Mouse (Mus musculus) retina, postnatal 1 day (tissue): ENCODE data around the gene Igf1r.

Source experiments
- DNase-seq: peaks from one replicate; pipeline ENCODE4 v3.0.0-alpha.2; 2012

Igf1r gene

DNA sequence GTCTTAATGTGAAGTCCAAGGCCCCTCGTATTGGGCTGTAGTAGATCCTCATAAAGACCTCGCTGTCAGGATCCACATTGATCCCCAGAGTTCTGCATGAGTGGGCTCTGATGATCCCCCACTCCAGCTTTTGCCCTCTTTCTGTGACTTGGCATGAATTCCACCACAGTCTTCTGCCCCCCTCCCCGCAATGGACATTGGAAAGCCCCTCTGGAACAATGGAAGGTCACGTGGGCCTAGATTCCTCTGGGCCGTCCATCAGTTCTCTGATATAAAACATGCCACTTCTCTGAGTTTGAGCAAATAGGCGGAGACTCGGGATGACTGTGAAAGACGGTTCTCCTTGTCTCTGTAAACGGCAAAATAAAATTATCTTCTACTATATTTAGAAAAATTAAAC is 8.1 kb downstream of the Igf1r start:
- DNase-seq = peak; percentile 60

DNA sequence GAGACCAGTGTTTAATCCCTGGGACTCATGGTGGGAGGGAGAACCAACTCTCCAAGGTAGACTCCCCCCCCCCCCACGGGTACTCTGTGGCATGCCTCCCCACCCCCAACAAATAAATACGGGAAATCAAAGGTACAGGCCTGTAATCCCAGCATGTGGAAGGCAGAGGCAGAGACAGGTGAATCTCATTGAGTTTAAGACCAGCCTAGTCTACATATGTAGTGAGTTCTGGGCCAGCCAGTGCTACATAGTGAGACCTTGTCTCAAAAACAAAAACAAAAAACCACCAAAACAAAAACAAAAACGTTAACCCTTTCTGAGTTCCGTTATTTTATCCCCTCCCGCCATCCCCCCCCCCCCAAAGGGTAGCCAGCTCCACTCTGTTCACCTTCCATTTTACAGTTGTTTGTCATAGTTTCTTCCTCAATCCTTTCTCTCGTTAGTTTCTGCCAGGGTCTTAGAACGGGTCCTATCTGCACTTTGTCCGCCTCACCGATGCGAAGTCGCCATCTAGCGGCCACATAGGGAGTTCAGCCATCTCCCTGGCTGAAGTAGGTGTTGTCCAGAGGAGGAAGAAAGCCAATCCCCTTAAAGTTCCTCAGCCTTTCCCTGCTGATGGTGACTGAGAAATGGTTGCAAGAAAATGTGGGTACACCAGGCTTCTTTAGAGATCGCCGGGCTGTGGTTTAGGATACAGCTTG is 9.1 kb downstream of the Igf1r start:
- peak; percentile 86 for DNase-seq

DNA sequence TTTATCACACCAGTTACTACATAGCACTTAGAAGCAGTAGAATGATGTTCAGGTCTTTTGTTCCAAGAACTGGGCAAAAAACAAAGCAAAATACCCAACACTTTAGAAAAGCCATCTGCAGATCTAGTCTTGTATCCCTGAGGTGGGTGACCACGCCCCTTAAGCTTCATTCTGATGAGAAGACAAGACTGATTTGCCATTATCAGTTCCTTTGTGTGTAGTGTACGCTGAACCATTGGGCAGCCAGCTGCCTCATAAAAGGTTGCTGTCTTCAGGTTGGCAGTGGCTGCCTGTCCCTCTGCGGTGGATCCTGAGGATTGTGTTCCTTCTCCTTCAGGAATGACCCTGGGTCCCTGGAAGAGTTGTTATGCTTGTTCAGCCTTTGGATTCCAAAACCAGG is 11.1 kb downstream of the Igf1r start:
- no peak for DNase-seq

DNA sequence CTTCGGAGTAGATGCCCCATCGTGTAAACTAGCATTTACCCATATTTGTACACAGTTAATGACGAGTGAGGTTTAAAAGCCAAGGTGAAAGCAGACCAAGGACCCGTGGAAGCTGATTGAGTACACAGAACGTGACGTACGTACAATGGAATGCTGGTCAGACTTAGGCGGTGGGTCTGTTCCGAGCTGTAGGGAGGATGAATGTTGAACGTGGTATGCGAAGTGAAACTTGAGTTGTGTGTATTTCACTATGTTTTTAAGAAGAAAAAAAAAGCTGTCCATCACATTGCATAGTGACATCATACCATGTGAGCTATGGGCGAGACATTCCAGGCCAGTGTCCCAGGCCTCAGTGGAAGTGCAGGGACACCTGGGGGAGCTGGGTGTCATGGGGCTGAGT is 15.8 kb downstream of the Igf1r start:
- DNase-seq = no peak

DNA sequence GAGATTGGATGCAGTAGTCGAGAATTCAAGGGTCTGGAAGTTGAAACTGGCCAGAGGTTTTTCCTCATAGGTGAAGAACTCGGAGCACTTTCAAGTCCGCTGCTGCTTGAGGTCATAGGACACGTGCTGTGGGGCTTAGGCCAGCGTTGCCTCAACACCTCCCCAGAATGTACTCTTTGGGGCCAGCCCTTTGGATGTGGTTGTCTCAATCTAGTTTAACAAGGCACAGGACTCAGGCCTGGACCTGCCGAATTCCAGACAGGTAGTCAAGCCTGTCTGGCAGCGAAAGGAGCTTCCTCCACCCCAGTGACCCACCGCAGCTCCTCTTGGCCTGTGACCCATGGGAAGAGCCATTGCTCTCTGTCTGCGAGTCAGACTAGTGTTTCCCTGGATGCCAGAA is 16.4 kb downstream of the Igf1r start:
- DNase-seq = no peak

DNA sequence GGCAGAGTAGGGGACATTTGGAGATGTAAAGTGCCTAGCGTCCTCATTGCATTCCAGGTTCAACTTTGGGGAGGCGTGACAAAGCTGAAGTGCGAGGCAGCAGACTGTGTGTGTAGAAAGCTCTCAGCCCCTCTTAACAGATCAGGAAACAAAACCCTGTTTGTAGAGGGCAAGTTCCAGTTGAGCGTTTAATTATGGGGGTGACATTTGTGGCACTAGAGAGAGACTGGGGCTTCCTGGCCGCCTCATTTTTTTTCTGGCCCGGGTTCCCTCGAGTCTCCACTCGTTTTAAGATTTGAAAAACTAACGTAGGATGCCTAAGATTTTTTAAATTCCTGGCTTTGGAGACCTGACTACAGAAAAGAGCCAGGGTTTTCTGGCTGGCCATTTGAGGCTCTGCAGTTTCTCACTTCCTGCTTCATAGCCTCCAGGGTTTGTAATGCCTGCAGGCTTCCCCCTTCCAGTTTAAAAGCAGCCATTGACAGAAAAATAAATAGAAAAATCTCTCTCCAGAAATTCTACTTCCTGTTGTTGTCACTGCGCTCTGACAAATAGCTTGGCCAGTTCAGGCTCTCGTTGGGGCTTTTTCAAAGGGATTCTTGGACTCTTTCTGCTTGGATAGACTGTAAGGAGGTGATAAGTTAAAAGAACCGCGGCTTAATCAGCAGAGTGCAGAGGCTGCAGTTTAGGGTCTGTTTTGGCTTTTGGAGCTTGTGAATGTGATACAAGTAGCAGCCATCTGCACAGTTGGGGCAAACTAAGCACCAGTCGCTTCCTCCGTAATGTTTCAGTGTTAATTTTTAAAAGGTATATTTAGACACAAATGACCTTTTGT is 20.8 kb downstream of the Igf1r start:
- no peak for DNase-seq

DNA sequence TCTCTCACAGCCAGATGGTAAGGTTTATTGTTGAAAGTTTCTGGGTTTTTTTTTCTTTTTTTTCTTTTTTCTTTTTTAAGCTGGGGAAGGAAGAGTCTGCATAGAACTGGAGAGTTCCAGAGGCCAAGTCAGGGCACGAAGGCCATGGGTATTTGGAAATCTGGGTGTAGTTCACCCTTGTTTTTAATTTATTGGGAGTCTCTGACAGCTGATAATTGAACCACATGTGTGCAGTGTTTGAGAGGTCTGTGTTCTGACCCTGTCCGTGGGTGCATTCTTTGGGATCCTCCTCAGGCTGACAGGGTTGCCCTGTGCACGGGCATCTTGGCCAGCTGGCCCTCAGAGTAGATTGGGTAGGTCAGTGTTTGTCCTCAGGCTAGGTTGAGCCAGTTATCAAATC is 29.3 kb downstream of the Igf1r start:
- DNase-seq = no peak

DNA sequence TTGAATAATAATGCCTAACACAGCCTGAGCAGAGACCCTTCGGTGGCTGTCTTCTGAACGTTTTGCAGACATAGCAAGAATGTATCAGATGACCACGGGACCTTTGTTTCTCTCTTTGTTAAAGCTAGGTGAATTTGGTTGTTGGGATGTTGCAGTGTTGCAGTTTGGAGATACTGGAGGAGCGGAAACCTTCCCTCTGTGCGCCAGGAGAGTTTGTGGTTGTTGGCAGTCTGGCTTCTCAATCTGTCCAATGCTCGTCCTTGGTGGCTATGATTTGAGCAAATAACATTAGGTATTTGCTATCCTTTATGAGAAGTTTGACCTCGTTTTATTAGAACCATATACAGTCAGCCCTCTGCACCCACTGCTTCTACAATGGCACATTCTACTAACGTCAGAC is 30.2 kb downstream of the Igf1r start:
- no peak for DNase-seq

DNA sequence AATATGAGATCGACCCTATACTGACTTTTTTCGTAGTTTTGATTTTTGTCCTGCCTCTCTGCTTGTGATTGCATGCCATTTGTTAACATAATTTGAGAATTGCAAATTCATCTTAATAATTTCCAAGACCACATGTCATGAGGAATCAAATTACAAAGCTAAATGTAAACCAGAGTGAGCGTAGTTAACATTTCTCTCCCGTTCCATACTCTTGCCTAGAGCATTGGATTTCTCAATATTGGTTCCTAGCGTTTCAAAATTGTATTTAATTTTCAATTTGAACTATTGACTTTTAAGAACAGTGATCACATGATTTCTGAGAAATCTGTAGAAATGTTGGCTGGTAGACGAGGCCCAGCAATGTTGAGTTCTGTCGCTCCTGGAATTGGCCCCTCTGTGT is 30.8 kb downstream of the Igf1r start:
- DNase-seq = no peak

DNA sequence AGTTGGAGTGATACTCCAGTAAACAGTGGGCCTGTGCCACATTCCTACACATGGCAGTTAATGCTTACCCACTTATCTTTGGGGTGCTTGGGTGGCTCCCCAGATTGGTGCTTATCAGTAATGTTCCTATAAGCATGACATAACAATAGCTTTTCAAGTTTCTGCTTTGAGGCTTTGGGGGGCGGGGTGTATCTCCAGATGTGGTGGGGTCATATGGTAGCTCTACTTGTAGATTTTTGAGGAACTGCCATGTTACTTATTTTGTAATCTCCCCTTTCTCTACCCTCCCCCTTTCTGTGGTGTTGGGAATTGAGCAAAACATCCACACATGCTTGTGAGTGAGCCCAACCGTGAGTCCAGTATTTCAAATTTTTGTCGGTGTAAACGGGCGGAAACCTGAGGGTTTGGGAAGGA is 32.4 kb downstream of the Igf1r start:
- DNase-seq = no peak

DNA sequence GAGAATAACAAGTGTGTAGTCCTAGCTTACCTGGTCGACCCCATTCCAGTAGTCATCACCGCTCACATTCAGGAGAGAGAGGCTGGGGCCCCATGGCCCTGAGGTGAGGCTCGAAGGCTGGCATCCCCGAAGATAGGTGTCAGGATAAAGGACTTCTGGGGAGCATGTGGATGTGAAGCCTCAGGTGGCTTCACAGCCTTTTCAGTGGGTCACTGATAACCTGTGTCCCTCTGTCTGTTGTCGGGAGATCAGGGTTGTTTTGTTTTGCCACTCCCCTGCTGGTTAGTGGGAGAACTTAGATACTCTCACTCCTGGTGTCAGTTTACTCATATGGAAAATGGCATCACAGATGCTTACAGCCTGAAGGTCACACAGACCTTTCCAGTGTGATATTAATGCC is 32.9 kb downstream of the Igf1r start:
- DNase-seq = no peak

DNA sequence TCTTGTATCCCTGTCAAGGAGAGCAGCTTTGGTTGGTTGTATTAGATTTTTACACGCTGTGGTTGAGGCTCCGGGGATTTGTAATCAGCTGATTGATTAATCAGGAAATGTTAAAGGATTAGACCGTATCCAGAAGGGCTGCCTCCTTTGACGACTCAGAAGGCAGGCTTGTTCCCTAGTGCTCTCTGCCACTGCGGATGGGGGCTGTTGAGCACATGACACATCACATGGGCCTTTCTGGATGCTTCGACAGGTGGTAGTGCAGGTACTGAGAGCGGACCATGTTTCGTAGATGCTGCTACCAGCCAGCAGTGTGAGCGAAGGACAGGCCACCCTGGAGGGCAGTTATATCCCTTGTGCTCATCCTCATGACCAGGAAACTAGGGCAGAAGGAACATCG is 33.6 kb downstream of the Igf1r start:
- DNase-seq = peak; percentile 32

DNA sequence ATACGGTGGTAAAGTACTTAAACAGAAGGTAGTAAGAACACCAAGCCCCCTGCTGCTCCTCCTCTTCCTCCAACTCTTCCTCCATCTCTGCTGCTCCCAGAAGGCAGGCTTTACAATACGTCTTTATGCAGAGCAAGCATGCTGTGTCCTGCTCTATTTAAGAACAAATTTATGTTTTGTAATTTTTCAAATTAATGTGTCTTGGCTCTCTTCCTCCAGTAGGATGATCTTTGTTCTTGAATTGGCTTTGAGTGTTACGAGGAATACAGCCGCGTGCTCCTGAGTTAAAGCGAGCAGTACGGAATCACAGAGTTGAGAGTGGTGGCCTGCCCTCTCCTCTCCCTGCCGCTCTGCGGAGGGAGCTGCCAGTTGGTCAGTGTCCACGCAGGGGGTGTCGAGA is 34.2 kb downstream of the Igf1r start:
- no peak for DNase-seq

DNA sequence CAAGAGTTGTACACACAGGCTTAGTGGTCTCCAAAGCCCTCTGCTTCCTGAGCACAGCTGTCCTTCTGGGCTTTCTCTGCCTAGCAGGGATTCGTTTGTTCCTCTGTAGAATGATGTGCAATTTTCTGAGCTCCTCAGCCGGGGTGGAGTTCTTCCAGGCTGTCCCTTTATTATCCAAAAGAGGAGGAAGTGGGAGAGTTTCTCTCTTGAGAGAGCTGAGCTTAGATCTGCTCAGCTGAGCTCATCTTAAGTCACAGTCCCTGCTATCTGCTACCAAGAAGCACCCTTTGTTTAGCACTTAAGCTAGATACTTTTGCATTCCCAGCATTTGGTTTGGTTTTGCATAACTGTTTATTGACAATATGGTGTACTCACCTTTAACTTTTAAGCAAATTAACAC is 36.7 kb downstream of the Igf1r start:
- DNase-seq = no peak

DNA sequence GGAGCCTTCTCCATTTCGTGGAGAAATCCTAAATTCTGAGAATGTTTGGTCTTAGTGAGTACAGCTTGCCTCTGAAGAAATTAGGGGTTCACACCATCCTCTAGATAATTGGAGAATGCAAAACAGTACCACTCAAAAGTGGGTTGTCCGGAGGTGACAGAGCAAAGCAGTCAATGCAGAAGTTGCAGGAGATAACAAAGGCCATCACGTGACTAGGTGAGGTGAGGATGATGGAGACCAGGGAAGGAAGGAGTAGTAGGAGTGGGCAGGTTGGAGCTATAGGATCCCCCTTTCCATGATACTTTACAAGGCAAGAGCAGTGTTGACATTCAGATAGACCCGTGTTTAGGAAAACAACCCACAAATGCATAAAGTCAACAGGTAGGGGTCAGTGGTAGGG is 41.0 kb downstream of the Igf1r start:
- DNase-seq = no peak

DNA sequence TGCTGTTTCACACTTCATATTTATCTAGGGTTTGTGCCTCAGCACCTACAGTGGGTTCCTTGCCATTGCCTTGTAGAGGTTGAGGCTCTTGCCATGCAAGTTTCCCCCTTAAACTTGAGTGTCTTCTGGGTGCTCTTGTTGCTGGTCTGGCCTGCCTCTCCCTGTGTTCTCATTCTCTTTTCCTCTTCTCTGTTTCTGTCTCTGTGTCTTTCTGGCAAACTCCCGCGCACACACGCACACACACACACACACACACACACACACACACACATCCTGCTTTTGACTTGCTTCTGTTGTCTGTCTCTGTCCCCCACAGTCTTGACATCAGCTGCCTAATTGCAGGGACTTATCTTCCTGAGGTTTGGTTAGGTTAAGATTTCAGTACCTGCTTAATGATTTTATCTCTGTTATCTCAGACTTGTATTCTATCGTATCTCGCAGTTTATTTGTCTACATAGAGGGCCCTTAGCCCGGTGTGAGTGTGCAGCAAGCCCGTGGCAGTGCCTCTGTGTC is 41.8 kb downstream of the Igf1r start:
- DNase-seq = no peak

DNA sequence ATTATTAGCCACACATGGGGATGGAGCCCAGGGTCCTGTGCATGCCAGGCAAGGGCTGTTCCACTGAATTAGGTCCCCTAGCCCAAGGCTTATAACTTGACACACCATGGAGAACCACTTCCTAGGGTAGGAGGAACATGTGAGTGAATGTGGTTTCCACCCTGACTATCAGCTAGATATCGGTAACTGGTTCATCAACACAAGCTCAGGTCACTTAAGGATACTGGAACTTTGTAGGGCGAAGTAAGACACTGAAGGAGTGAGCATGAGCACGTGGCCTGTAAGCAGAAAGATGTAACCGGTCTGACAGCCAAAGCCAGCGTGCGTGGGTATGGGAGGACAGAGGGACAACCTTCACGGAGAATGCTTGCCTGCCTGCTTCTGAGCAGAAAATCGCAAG is 42.6 kb downstream of the Igf1r start:
- DNase-seq = no peak

DNA sequence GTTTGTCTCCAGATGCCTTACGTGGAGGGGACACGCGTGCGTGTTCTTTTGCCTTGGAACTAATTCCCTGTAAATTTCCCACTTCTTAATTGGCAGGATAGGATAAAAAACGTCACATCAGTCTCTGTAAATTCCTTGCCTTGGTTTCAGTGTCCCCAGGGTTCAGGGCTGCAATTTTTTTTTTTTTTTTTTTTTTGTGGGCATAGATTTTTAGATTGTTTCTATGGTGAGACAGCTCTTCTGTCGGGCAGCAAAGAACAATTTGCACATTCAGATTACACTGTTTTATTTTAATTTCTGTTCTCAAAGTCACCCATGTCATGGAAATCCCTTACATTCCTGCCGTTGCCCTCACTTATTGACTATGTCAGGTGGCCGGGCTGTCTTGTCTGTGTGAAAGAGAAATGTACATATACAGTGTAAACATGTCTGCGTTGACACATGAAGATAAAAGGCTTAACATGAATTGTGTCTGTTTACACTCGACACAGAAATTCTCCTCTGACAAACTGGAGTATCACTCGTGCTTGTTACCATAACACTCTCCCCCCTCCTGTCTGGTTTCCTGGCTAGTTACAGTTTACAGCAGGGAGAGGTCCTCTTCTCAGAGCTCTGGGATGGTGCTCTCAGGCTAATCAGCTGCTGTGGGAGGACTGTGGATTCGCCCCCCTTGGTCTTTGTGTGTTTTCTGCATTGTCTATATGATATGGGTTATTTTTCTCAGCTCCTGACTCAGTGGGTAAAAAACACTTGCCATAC is 43.8 kb downstream of the Igf1r start:
- no peak for DNase-seq

DNA sequence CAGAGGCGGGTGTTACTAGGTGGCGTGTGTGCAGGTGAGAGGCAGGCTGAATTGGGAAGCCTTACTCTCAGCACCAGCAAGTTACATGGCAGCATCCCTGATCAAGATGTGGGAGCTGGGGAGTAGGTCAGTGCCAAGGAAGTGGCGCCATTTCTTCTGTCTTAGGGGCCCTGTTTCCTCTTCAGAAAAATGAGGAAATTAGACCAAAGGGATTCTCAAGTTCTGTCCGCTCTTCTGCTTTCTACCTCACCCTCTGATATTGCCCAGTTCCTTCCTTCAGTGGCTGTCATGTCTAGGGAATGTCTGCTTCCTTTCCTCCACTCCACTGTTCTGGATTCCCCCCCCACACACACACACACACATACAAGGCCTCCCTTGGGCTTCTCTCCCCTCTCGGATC is 48.6 kb downstream of the Igf1r start:
- no peak for DNase-seq

DNA sequence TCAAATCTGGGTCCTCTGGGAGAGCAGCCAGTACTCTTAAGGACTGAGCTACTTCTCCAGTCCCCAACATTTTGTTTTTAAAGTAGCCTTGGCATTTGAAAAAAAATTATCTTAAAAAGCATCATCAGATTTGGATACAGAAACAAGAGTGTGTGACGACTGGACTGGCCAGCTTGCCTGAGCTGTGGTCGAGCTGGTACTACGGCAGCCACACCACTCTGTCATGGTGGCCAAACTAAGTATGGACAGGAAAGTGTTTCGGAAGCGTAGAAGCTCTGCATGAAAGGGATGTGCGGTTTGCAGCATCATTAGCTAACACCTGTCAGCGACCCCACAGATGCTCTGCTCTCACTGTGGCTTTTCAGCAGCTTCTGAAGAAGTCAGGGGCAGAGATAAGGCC is 53.4 kb downstream of the Igf1r start:
- no peak for DNase-seq

DNA sequence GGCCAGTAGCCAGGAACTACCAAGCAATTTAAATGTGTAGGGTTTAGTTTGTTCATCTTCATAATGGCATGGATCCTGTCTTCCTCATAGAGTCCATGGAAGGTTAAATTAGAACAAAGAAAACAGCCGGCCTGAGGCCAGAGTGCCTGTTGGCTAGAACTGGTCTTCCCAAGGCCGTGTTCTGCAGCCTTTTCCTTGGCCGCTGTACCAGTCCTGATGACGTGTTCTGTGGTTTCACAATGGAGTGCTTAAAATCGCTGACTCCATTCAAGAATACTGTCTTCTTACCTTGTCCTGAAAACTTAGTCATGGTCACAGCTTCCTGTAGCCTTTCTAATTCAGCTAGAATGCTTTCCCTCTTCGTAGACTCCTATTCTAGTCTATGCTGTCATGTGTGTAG is 53.9 kb downstream of the Igf1r start:
- no peak for DNase-seq

DNA sequence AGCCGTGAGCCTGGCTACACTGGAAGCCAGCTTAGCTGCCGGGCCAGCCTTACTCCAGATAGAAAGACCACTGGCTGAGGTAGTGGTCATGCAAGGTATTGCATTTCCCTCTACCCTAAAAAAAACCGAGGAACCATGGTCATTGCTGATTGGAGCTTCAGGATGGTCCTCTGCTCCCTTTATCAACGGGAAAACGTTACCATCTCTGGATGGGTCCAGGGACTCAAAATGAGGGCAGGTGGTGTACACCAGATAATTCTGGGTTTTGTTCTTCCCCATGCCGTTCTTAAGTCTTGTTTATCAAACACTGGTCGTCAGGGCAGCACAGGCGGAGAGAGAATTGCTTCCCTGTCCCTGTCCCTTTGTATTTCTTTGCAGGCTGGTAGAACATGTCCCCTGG is 57.0 kb downstream of the Igf1r start:
- DNase-seq = no peak

DNA sequence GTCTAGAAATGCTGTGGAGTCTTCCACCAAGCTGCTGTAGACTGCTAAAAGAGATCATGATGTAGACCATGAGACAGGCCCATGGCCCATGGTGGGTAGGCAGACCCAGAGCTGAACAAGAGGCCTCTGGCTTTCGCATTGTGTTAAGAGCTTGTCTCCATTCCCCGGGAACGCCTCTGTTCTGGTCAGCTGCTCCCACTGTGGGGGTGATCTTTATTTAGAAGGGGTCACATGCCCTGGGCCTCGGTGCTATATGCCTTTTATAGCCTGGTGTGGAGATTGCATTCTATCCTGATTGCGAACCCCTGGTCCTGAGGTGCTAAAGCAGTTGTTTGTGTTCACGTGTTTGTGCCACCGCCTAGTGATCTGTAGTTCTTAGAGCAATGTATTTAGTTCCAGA is 57.5 kb downstream of the Igf1r start:
- no peak for DNase-seq

DNA sequence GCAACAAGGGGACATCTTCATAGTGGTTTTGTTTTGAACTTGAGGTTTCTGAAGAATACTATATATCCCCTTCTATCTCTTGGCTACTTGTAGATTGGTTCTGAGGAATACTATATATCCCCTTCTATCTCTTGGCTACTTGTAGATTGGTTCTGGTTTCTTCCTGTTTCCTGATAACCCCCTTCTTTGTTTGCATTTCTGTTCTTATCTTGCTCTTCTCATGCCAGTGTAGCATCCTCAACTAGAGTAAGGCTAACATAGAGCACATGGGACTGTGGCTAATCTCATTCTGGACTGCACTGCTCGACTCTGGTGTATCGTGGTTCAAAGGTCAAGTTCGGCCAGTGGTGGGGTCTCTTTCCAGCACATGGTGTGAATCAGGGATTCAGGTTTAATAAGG is 58.2 kb downstream of the Igf1r start:
- DNase-seq = no peak
